Mouse (Mus musculus): ENCODE results near the gene Bola2. TPM values are rescaled to one million over a fixed set of nuclear protein-coding genes. Genes with fewer than 3 reads are reported as not detected.

The Bola2 gene
- total RNA-seq (2023): 174 TPM

DNA sequence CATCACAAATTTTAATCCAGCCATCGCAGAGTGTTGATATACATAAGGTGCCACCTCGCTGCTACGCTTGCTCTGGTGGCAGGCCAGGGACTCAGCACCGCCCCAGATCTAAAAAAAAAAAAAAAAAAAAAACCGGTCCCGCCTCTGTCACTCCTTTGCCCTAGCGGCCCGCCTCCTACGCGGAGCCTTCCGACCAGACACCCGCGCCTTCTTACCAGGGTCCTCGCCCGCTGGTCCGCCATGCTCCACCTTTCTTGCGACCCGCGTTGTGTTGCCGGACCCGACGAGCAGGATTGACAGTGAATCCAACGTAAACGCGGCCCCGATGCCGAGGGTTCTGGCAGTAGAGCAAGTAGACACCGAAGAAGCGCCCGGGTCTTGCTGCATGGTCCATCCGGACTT, at the start of gene Bola2:
Bola2 (plus strand) TSS at position 192 of the 402 bp plus-strand sequence.

DNA sequence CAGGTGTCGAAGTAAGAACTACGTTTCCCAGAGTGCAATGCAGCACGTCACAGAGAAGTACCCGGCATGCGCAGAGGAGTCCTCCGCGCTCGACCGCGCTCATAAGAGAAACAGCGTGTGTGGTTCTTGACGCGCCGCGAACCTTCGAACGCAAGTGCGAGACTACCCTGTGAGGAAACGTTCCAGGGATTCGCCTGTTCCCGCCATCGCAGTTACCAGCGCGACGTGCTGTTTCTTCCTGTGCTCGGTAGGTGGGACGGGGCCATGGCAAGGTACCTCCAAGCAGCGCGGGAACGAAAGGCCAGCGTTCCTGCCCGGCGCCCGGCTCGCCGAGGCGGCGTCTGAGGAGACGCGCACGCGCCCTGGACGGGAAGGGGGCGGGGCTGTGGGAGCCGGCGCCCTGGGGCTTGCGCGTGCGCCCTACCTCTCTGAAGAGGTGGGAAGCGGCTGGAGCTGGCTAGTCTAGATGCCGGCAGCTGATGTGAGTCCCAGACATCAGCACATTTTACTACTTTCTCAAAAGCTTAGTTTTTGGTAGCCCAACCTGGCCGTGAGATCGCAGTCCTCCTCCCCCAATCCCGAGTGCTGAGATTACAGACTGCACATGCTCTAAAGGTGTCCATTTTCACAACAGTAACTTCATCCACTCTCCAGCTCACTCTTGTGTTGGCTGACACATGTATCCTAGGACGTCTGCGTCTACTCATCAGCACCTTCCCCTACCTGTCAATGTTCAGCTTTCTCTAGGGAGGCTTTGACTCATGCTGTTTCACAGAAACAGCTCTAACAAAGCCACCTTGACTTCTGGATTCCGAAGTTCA, 45.8 kb upstream of the Bola2 start, which contains the start of gene Sgf29:
Sgf29 (plus strand) TSS at position 79 of the 821 bp plus-strand sequence.

GRCm38 (mm10) chr7:126676207-126676606, 19.0 kb upstream of the Bola2 start, which contains the start of gene Sult1a1:
Gene Sult1a1 (minus strand): TSS chr7:126676432.

GRCm38 (mm10) chr7:126695631-126696207, 518 bp downstream of the Bola2 start, which contains the start of gene Slx1b:
Gene Slx1b (minus strand): TSS chr7:126695784.

GRCm38 (mm10) chr7:126707442-126708174, 12.4 kb downstream of the Bola2 start, which contains the start of gene Coro1a:
Gene Coro1a (minus strand): TSS chr7:126707787.

Other genes with a start within 250 kb of the Bola2 start
- gene Atp2a1, start 232.3 kb upstream of the Bola2 start, total RNA-seq (2023): 1.3 TPM
- 93.6 TPM for gene Sh2b1, start 220.0 kb upstream of the Bola2 start, total RNA-seq (2023)
- 43.1 TPM for gene Tufm, start 208.0 kb upstream of the Bola2 start, total RNA-seq (2023)
- gene Atxn2l, start 192.0 kb upstream of the Bola2 start, total RNA-seq (2023): 201 TPM
- 132 TPM for gene Eif3c, start 129.0 kb upstream of the Bola2 start, total RNA-seq (2023)
- 3.3 TPM for gene Apobr, start 110.5 kb upstream of the Bola2 start, total RNA-seq (2023)
- gene Cln3, start 109.6 kb upstream of the Bola2 start, total RNA-seq (2023): 99.4 TPM
- not detected for gene Il27, start 100.5 kb upstream of the Bola2 start, total RNA-seq (2023)
- not detected for gene Nupr1, start 64.5 kb upstream of the Bola2 start, total RNA-seq (2023)
- 56.0 TPM for gene Sgf29, start 46.1 kb upstream of the Bola2 start, total RNA-seq (2023)
- not detected for gene Sult1a1, start 19.0 kb upstream of the Bola2 start, total RNA-seq (2023)
- 7.5 TPM for gene Slx1b, start 383 bp downstream of the Bola2 start, total RNA-seq (2023)
- 1,247 TPM for gene Coro1a, start 12.4 kb downstream of the Bola2 start, total RNA-seq (2023)
- gene Mapk3, start 64.2 kb downstream of the Bola2 start, total RNA-seq (2023): 42.7 TPM
- gene Gdpd3, start 70.9 kb downstream of the Bola2 start, total RNA-seq (2023): 4.1 TPM
- gene Ypel3, start 81.6 kb downstream of the Bola2 start, total RNA-seq (2023): 232 TPM
- 7.7 TPM for gene Tbx6, start 86.1 kb downstream of the Bola2 start, total RNA-seq (2023)
- 228 TPM for gene Ppp4c, start 97.1 kb downstream of the Bola2 start, total RNA-seq (2023)
- gene Fam57b, start 102.3 kb downstream of the Bola2 start, total RNA-seq (2023): not detected
- gene 4930451I11Rik, start 136.2 kb downstream of the Bola2 start, total RNA-seq (2023): not detected
- not detected for gene Doc2a, start 152.0 kb downstream of the Bola2 start, total RNA-seq (2023)
- 31.9 TPM for gene Hirip3, start 166.6 kb downstream of the Bola2 start, total RNA-seq (2023)
- gene Ino80e, start 167.0 kb downstream of the Bola2 start, total RNA-seq (2023): 55.6 TPM
- 95.7 TPM for gene Taok2, start 189.3 kb downstream of the Bola2 start, total RNA-seq (2023)
- 26.0 TPM for gene Tmem219, start 227.5 kb downstream of the Bola2 start, total RNA-seq (2023)
- 36.8 TPM for gene Kctd13, start 233.5 kb downstream of the Bola2 start, total RNA-seq (2023)

Measured in CD8-positive naive resting alpha-beta T cell, adult 57 days (primary cell).